Mouse (Mus musculus): Measurements from ENCODE around the gene Pradc1.

The Pradc1 gene

GRCm38 (mm10) chr6:85451664-85452410 is at the start of gene Pradc1:
Gene Pradc1, minus strand, starts transcription at chr6:85451970.
- DNase-seq (ENCODE audit: low read depth, low spot score) = peak; percentile 100

GRCm38 (mm10) chr6:85500416-85500815 is 48.6 kb upstream of the Pradc1 start:
- DNase-seq (ENCODE audit: low read depth, low spot score) = no peak

- peak; percentile 44 for DNase-seq (ENCODE audit: low read depth, low spot score)
These were observed 46.4 kb upstream of the Pradc1 start for GRCm38 (mm10) chr6:85498147-85498546.

- DNase-seq (ENCODE audit: low read depth, low spot score) = no peak
These were observed 45.2 kb upstream of the Pradc1 start for GRCm38 (mm10) chr6:85496976-85497375.

- DNase-seq (ENCODE audit: low read depth, low spot score) = no peak
These were observed 39.8 kb upstream of the Pradc1 start for GRCm38 (mm10) chr6:85491606-85492005.

- DNase-seq (ENCODE audit: low read depth, low spot score) = no peak
These were observed 38.5 kb upstream of the Pradc1 start for GRCm38 (mm10) chr6:85490252-85490651.

- no peak for DNase-seq (ENCODE audit: low read depth, low spot score)
These were observed 37.9 kb upstream of the Pradc1 start for GRCm38 (mm10) chr6:85489717-85490116.

- DNase-seq (ENCODE audit: low read depth, low spot score) = no peak
These were observed 36.7 kb upstream of the Pradc1 start for GRCm38 (mm10) chr6:85488510-85488909.

GRCm38 (mm10) chr6:85485738-85486137 is 34.0 kb upstream of the Pradc1 start:
- no peak for DNase-seq (ENCODE audit: low read depth, low spot score)

GRCm38 (mm10) chr6:85483843-85484721 is 32.3 kb upstream of the Pradc1 start:
- no peak for DNase-seq (ENCODE audit: low read depth, low spot score)

GRCm38 (mm10) chr6:85480685-85481084 is 28.9 kb upstream of the Pradc1 start:
- DNase-seq (ENCODE audit: low read depth, low spot score) = no peak

GRCm38 (mm10) chr6:85479979-85480378 is 28.2 kb upstream of the Pradc1 start:
- DNase-seq (ENCODE audit: low read depth, low spot score) = no peak

- no peak for DNase-seq (ENCODE audit: low read depth, low spot score)
These were observed 26.6 kb upstream of the Pradc1 start for GRCm38 (mm10) chr6:85478416-85478815.

- peak; percentile 29 for DNase-seq (ENCODE audit: low read depth, low spot score)
These were observed 25.7 kb upstream of the Pradc1 start for GRCm38 (mm10) chr6:85477366-85477917.

- no peak for DNase-seq (ENCODE audit: low read depth, low spot score)
These were observed 23.8 kb upstream of the Pradc1 start for GRCm38 (mm10) chr6:85475581-85475980.

- DNase-seq (ENCODE audit: low read depth, low spot score) = no peak
These were observed 20.8 kb upstream of the Pradc1 start for GRCm38 (mm10) chr6:85472542-85472941.

- DNase-seq (ENCODE audit: low read depth, low spot score) = no peak
These were observed 20.2 kb upstream of the Pradc1 start for GRCm38 (mm10) chr6:85471962-85472361.

GRCm38 (mm10) chr6:85469660-85470430 is 18.1 kb upstream of the Pradc1 start:
- no peak for DNase-seq (ENCODE audit: low read depth, low spot score)

- DNase-seq (ENCODE audit: low read depth, low spot score) = peak; percentile 63
These were observed 13.6 kb upstream of the Pradc1 start for GRCm38 (mm10) chr6:85465381-85465780.

- DNase-seq (ENCODE audit: low read depth, low spot score) = peak; percentile 51
These were observed 7.9 kb upstream of the Pradc1 start for GRCm38 (mm10) chr6:85459621-85460020.

GRCm38 (mm10) chr6:85452816-85453215 is 1.0 kb upstream of the Pradc1 start:
- peak; percentile 73 for DNase-seq (ENCODE audit: low read depth, low spot score)

GRCm38 (mm10) chr6:85452411-85452665 is 568 bp upstream of the Pradc1 start:
- DNase-seq (ENCODE audit: low read depth, low spot score) = no peak
